Mouse (Mus musculus): ENCODE measurements around the gene Ccdc171. TPM values are rescaled to one million over a fixed set of nuclear protein-coding genes. Genes with fewer than 3 reads are reported as not detected.
"Not testable (repeated sequence)": the region's sequence is repeated elsewhere in the genome, so short reads cannot be mapped to it uniquely, and the experiment has no call there.

The Ccdc171 gene
- total RNA-seq, 2 experiments from 2014 or later: 4.0 to 7.3 TPM

DNA sequence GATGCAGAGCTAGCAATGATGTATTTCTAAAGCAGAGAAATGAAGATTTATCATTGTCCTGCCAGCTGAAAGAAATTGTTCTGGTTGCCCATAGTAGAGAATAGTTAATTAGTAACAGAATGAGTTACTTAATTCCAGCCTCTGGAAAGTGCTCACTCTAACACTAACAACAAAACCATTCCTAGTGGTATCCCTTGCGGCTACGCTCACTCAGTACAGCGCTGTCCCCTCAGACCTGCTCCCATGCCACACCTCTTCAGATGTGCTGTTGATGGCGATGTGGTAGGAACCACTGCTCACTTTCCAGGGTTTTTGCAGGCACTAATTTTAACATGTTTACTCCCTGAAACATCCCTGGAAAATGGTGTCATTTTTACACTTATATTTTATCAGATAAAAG lies 126.1 kb downstream of the Ccdc171 start:
- no peak for ATAC-seq (replicated peaks; ENCODE audit: poor library complexity, severe bottlenecking)

DNA sequence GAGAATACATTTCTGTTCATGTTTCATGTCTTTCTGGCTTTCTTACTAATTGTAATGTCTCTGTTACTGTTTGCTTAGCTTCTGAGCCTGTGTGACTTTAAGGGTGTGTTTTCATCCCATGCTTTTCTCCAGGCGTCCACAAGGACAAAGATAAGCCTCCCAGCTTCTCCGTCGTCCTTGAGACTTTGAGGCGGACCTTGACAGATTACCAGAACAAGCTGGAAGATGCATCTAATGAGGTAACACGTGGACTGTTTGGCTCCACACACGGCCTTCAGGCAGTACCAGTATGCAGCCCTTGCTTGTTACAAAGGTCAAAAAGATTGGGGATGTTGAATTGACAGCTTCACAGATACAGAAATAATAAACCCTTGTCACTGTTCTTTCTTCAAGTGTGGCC lies 130.1 kb downstream of the Ccdc171 start:
- no peak for ATAC-seq (replicated peaks; ENCODE audit: poor library complexity, severe bottlenecking)

DNA sequence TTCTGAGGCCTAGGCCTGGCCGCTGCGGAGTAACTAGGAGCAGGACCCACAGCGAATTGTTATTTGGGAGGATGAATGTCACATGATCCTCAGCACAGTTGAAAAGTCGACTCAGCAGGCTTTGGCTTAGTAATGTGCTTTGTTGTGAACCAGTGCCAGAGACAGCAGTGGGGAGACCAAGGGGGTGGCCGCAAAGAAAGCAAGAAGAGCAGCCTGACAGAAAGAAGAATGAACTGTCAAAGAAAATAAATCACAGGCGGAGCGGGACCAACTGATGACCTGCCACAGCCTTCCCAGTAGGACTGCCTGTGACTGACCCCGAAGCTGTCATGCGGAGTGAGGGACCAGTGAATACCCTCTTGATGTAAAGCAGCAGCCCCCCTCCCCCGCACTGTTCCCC lies 131.2 kb downstream of the Ccdc171 start:
- ATAC-seq (replicated peaks; ENCODE audit: poor library complexity, severe bottlenecking): no peak

DNA sequence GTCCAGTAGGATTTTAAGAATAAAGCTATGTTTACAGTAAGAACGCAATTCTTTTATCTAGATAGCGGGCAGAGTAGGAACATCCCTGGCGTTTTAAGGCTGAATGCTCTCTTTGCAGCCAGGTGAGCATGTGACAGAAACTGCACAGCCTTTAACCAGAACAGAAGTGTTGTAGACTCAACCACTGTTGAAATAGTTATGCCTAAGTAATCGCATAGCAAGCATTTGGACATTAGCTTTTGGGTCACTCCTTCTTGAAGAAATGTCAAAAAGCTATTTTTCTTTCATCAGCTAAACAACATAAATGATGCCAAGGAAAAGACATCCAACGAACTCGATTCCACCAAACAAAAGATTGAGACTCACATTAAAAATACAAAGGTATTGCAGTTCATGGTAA lies 131.7 kb downstream of the Ccdc171 start:
- ATAC-seq (replicated peaks; ENCODE audit: poor library complexity, severe bottlenecking): no peak

DNA sequence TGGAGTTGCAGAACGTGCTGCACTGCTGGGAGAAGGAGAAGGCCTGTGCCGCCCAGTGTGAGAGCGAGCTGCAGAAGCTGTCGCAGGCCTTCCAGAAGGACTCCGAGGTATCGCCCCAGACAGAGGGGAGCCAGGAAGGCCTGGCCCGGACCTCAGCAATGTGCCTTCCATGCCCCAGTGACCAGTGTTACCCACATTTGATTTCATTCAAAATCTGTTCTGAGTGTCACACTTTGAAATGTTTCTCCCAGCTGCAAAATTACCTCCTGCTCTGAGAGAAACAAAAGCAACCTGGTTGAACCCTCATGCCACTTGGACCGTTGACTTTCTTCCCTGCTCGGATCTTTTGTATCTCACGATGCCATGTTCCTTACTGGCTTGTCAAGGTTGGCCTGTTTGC lies 133.1 kb downstream of the Ccdc171 start:
- ATAC-seq (replicated peaks; ENCODE audit: poor library complexity, severe bottlenecking): no peak

DNA sequence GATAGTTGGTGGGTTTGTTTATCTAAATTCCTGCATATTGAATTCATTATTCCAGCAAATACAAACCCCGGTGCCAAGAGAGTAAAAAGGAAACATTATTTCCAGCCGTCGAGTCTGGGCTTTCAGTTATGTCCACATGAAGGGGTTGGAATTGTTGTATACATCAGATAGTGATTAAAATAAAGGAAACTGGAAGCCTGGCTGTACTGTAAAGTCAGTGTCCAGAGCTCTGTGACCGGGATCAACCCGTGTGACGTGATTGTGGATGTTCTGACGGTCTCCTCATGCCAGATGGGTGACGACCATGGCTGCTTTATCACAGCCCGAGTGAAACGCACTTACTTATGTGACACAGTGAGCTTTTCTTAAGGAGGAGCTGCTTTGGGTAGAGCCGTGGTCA lies 134.1 kb downstream of the Ccdc171 start:
- no peak for ATAC-seq (replicated peaks; ENCODE audit: poor library complexity, severe bottlenecking)

DNA sequence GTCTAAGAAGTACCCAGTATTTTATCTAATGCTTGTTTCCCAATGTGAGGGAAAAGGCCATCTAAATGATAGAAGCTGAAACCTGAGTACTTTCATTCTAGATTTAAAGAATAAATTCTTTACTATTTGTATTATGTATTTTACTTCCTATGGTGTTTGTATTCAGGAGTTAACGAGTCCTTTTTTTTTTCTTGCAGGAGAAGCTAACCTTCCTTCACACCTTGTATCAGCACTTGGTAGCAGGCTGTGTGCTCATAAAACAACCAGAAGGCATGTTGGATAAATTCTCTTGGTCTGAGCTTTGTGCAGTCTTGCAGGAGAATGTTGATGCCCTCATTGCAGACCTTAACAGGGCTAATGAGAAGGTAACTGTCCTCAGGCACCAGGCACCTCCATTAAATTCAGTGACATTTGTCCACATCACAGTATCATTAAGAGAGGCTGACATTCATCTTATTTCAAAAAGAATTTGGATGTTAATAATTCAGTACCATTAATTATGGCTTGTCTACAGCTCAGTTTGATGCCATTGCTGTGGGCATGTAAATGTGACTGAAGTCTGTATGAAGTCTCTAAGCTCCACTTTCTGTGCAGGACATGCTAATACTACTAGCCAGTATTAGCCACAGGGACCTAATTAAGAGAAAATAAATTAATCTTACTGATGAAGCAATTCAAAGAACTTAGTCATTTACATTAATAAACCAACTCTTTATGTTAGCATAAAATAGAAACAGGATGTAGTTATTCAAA lies 136.3 kb downstream of the Ccdc171 start:
- no peak for ATAC-seq (replicated peaks; ENCODE audit: poor library complexity, severe bottlenecking)

DNA sequence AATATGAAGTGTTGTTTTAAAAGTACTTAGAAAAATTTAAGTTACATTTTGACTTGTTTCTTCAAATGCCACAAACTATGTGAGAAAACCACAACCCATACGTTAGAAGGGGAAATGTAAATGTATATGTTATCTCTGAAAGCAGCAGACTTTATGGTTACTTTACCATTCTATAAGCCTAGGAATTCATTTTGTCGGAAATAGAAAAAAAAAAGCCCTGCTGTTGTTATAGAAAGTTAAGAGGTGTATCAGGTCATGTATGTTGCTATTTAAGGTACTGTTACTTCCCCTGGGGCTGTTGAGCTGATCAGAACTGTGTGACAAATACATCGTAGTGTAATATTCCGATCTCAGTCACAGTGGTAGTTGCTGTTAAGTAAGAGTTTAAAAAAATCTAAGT lies 137.0 kb downstream of the Ccdc171 start:
- no peak for ATAC-seq (replicated peaks; ENCODE audit: poor library complexity, severe bottlenecking)

DNA sequence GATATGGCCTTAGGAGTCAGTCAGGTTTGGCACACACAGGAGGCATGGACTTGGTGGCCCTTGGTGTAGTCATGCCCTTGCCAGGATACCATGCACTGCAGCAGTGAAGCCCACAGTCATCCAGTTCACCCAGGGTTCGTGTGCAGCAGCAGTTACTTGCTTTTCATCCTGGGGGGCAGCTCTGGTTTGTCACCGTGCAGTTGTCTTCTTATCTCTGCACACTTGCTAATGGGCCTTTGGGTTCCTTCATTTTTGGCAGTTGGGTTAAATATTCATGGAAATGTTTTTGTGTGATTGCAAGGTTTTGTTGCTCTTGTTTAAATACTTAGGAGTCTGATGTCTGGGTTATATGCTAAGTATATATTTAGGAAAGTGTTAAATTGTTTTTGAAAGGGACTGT lies 144.2 kb downstream of the Ccdc171 start:
- no peak for ATAC-seq (replicated peaks; ENCODE audit: poor library complexity, severe bottlenecking)

DNA sequence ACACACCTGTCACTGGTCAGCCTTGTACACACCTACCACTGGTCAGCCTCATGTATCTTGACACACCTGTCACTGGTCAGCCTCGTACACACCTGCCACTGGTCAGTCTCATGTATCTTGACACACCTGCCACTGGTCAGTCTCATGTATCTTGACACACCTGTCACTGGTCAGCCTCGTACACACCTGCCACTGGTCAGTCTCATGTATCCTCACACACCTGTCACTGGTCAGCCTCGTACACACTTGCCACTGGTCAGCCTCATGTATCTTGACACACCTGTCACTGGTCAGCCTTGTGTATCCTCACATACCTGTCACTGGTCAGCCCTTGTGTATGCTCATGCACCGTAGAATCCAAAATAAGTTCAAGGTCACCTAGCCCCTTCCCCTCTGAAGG lies 150.0 kb downstream of the Ccdc171 start:
- ATAC-seq (replicated peaks; ENCODE audit: poor library complexity, severe bottlenecking): not testable (repeated sequence)

DNA sequence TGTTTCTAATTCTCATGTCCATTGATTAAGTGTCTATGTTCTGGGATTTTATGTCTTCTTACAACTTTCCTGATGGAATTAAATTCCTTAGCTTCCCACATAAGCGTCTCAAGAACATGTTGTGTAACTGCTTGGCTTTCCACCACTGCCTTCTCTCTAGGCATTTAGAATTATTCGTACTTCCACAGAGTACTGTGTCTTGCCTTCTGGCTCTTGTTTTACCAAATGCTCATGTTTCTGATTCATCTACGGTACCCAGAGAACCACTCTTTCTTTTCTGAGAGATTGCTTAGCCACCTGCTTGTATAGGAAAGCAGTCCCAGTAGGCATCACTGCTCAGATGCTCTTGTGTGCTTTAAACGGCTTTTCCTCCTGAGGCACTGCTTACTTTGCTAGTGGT lies 151.1 kb downstream of the Ccdc171 start:
- ATAC-seq (replicated peaks; ENCODE audit: poor library complexity, severe bottlenecking): no peak

DNA sequence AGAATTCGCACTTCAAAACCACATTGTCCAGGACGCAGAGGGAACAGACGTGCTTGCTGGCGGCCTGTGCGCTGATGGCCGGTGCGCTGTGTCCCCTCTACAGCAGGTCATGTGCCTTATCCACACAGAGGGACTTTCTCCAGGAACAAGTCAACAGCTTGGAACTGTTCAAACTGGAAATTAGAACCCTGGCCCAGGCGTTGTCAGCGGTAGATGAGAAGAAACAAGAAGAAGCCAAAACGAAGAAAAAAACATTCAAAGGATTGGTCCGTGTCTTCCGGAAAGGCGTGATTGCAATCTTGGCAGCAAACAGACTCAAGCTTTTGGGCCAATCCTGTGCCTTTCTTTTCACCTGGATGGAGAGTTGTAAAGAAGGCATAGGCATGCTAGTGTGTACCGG lies 155.7 kb downstream of the Ccdc171 start:
- ATAC-seq (replicated peaks; ENCODE audit: poor library complexity, severe bottlenecking): no peak

DNA sequence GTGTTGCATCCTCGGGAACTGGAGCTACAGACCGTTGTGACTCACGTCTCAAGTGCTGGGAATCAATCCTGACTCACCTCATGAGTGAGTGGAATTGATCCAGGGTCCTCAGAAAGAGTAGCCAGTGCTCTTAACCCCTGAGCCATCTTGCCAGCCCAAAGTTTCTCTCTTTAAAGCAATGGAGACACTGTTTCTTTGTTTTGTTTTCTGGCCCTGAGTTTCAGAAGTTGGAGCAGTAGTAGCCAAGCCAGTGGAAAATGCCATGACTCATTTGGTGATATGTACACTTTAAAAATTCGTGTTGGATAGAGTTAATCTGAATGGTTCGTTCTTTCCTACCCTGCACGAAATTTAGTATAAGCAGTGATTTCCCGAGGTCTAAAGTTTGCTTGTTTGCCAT lies 157.5 kb downstream of the Ccdc171 start:
- no peak for ATAC-seq (replicated peaks; ENCODE audit: poor library complexity, severe bottlenecking)

DNA sequence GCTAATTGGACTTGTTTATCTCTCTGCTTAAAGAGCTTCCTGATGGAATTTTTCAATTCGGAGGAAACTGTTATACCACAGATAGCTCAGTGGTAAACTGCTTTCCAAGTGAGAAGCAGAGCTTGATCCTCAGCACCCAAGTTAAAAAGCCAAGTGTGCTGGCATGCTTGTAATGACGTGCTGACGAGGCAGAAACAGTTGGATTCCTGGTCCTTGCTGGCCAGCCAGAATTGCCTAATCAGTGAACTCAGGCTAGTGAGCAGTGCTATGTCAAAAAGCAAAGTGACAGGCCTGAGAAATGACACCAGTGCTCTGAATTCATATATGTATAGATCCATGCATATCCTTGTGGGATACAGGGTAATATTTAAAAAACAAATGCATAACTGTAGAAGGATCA lies 174.8 kb downstream of the Ccdc171 start:
- ATAC-seq (replicated peaks; ENCODE audit: poor library complexity, severe bottlenecking): no peak

DNA sequence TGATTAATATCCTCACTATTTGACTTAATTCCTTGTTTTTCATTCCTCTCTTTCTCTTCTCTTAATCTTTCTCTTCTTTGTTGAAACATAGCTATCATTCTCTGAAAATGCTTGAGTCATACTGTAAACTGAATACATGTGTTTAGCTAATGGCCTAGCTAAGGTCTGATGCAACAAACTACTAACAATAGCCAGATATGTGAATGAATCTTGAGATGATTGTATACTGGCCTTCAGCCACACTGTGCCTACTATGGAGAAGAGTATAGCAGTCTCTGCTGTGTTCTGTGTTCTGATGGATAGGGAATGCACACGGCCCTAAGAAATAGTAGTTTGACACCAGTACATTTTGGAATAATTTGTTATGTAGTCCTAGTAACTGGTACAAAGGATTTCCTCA lies 191.7 kb downstream of the Ccdc171 start:
- ATAC-seq (replicated peaks; ENCODE audit: poor library complexity, severe bottlenecking): no peak

DNA sequence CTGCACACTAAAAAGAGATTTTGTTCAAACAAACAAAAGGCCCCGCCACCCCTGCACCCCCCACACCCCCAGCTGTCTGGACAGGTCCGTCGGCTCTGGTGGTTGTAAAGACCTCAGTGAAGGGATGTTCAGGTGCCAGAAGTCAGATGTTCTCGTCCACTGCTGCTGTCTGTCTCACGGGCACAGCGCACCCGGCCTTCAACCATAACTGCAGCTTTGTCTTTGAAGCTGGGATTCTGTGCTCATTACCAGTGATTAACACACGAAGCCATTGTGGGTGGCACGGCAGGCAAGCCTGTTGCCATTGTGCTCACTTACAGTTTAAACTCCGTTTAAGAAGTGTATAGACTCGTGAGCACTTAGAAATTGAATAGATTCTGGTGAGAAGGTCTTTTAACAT lies 194.5 kb downstream of the Ccdc171 start:
- no peak for ATAC-seq (replicated peaks; ENCODE audit: poor library complexity, severe bottlenecking)

DNA sequence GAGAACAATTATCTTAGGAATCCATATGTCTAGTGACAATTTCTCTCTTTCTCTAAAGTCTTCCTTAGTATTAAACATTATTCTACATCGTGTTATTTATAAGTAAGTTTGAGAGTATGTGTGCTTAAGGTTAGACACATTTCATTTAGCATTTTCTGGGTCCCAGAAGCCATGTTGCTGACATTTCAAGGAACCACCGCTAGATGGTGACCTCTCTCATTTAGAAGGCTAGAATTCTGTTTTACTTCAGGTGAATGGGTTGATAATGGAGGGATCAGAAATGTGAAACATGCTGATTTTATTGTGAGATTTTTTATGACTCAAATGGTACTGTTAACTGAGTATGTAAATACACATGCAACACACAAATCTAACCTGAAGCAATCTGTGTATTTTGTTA lies 199.8 kb downstream of the Ccdc171 start:
- no peak for ATAC-seq (replicated peaks; ENCODE audit: poor library complexity, severe bottlenecking)

DNA sequence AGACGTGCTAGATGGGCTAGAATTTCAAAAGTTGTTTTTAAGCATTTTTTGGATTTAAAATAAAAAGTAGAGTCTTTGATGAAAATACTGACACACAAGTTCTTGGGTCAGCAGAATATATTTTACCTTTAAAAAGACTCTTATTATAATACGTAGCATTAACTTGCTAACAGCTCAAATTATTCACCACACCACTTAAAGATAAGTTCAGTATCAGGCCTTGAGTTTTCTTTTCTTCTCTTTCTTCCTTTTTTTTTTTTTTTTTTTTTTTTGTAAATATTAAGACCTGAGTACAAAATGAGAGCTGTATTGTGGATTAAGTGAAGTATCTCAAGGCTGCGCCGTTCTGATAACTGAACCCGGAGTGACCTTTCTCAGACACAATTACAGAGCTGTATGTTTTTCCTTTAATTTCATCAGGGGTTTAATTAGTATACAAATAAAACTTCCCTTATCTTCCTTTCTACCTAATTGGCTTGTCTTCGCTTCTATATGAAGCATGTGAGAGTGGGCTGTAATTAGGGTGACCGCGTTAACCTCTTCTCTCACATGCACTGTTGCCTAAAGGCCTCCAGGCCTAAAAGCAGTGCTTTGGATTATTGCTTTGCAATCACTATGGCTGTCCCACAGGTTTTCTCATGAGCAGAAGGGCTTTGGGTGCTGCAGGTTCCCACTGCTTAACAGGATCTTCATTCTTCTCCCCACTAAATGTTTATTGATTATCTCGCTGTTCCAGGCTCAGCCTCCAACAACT lies 214.0 kb downstream of the Ccdc171 start:
- no peak for ATAC-seq (replicated peaks; ENCODE audit: poor library complexity, severe bottlenecking)

DNA sequence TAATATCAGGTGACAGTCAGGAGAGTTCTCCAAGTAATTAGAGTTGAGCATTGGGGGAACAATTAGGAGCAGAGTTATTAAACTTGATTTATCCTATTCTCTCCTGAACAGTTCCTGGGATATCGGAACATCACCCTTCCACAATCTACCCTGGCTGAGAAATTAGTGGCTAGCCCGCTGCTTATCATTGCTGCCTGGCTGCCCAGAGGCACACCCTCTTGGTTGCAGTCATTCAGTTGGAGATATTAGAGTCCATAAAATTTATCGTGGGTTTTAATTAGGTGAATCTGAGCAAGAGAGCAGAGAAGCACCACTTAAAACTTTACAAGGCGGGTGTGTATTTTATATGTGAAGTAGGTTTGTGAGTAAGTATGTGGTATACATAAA lies 214.5 kb downstream of the Ccdc171 start:
- no peak for ATAC-seq (replicated peaks; ENCODE audit: poor library complexity, severe bottlenecking)

DNA sequence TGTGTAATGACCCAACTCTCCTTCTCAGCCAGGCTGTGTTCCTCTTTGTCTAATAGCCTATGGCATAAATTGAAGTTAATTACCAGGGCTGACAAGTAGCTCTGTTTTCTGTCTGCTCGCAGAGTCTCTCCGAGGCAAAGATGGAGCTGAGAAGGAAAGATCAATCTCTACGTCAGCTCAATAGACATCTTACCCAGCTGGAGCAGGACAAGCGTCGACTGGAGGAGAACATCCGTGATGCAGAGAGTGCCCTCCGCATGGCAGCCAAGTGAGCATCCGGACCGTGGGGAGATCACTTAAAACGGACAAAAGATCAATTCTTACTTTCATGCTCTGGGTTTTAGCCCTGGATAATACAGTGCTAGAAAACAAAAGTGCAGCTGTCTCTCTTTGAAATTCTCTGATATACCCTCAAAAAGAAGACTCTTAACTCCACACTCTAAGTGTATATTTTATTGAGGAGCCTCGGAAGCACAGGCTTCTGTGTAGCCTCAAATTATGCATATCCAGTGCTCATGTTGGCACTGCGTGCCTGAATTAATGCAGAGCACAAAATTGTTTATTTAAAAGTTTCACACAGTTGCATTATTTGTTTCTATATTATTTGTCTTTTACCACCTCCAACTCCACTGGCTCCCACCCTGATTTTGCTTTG lies 217.6 kb downstream of the Ccdc171 start:
- no peak for ATAC-seq (replicated peaks; ENCODE audit: poor library complexity, severe bottlenecking)

DNA sequence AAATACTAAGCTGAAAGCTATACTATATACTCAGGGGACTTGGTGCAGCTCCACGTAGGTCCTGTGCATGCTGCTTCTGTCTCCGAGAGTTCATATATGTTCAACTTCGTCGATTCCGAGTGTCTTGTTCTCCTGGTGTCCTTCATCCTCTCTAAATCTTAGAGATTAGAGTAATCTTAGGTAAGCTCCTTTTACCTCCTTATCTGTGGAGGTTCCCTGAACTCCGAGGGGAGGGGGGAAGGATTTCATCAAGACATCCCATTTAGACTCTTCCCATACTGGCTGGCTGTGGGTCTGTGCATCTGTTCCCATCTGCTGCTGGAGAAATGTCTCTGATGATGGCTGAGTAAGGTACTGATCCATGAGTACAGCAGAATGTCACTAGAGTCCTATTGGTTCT lies 249.8 kb downstream of the Ccdc171 start:
- ATAC-seq (replicated peaks; ENCODE audit: poor library complexity, severe bottlenecking): no peak

DNA sequence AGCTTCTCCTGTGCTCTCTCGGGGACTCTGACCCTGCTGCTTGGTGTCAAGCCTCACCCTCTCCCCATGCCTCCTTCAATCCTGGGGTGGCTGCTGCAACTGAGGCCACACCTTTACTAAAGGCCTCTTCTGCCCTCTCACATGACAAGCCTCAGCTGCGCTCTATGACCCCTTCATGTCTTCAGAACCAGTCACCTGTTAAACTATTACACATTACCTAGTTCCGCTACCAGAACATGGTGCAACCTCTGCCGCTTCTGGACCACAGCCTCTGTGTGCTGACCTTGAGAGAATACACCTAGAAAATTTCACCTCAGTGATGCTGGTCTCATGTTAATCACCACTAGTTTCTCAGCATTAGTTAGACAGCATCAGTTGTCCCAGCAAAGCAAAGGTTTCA lies 254.7 kb downstream of the Ccdc171 start:
- ATAC-seq (replicated peaks; ENCODE audit: poor library complexity, severe bottlenecking): no peak
